Mouse (Mus musculus) neural tube, embryonic 14.5 days (tissue): Measurements from ENCODE around the gene Tbcel. TPM values are rescaled to one million over a fixed set of nuclear protein-coding genes. Genes with fewer than 3 reads are reported as not detected.

Experiments used
- ATAC-seq: fragments of 200-750 bp; cut with Nextera tagmentation; 2 replicates; pipeline ENCODE4 v1.8.0; 2017; ENCODE audit warnings: low read depth, mild to moderate bottlenecking, moderate TSS enrichment, moderate library complexity
- H3K27ac ChIP-seq: fragments of 300-500 bp; sonication (generic); 2 replicates; pipeline ENCODE4 v1.5.1; 2014; ENCODE audit warnings: low read depth, mild to moderate bottlenecking, control low read depth, low read length, moderate library complexity, mixed read lengths
- H3K27me3 ChIP-seq: fragments of 300-500 bp; sonication (generic); 2 replicates; pipeline ENCODE4 v1.6.1; 2014; ENCODE audit warnings: low read length; ENCODE audit not compliant: control insufficient read depth, insufficient read depth
- H3K36me3 ChIP-seq: fragments of 300-500 bp; sonication (generic); 2 replicates; pipeline ENCODE4 v1.6.1; 2014; ENCODE audit warnings: low read length, mixed read lengths; ENCODE audit not compliant: control insufficient read depth, insufficient read depth
- H3K4me1 ChIP-seq: fragments of 300-500 bp; sonication (generic); 2 replicates; pipeline ENCODE4 v1.6.1; 2014; ENCODE audit warnings: low read length; ENCODE audit not compliant: control insufficient read depth, insufficient read depth
- H3K4me2 ChIP-seq: fragments of 300-500 bp; sonication (generic); 2 replicates; pipeline ENCODE4 v1.6.1; 2014; ENCODE audit warnings: mild to moderate bottlenecking, low read depth, low read length, control low read depth
- H3K4me3 ChIP-seq: fragments of 300-500 bp; sonication (generic); 2 replicates; pipeline ENCODE4 v1.5.1; 2014; ENCODE audit warnings: low read depth, low read length, control low read depth, mixed read lengths
- H3K9ac ChIP-seq: fragments of 300-500 bp; sonication (generic); replicated peaks from 2 replicates; pipeline ENCODE4 v1.6.1; 2014; ENCODE audit warnings: low read depth, mild to moderate bottlenecking, control low read depth, low read length, mixed read lengths
- H3K9me3 ChIP-seq: fragments of 300-500 bp; sonication (generic); 2 replicates; pipeline ENCODE4 v1.6.1; 2016; ENCODE audit warnings: low read length; ENCODE audit not compliant: control insufficient read depth
- WGBS: fragments of 180-500 bp; shearing (Covaris S2); extraction: QIAGEN DNeasy Blood & Tissue Kit; methylation state at CpG from one replicate; pipeline ENCODE4 v1.1.7; 2014; 5-methylcytosine and 5-hydroxymethylcytosine counted together
- polyA plus RNA-seq: library from polyadenylated mRNA; unstranded; fragments of >200 nt; fragmentation: Nextera tagmentation; extraction: Ambion mirVana; gene quantifications from 2 replicates; pipeline ENCODE4 v1.2.1, GENCODE M21; 2014

Gene Tbcel
- polyA plus RNA-seq, 1 experiment from 2014 or later = 6.2 TPM

- no peak overlapping the region for H3K27ac ChIP-seq
- WGBS = 91% methylated on average over 7 of the region's 7 CpGs
- ATAC-seq = no peak
Measured at GRCm38 (mm10) chr9:42462585-42463219, 44.9 kb downstream of the Tbcel start.

GRCm38 (mm10) chr9:42461390-42462108, 46.1 kb downstream of the Tbcel start:
- 84% methylated on average over 11 of the region's 11 CpGs for WGBS
- H3K9me3 ChIP-seq = no peaks in the 10 kb centered on the region
- no peaks in the 10 kb centered on the region for H3K27me3 ChIP-seq
- no peaks in the 10 kb centered on the region for H3K36me3 ChIP-seq
- H3K4me3 ChIP-seq = no peak overlapping the region
- no peaks in the 10 kb centered on the region for H3K4me1 ChIP-seq
- H3K9ac ChIP-seq = no peak overlapping the region
- H3K27ac ChIP-seq = no peak overlapping the region
- no peak for ATAC-seq
- no peak overlapping the region for H3K4me2 ChIP-seq

More at GRCm38 (mm10) chr9:42462585-42463219, 44.9 kb downstream of the Tbcel start:
- H3K4me1 ChIP-seq = no peaks in the 10 kb centered on the region
- H3K4me2 ChIP-seq = no peak overlapping the region
- no peak overlapping the region for H3K9ac ChIP-seq
- no peaks in the 10 kb centered on the region for H3K27me3 ChIP-seq
- H3K9me3 ChIP-seq = no peaks in the 10 kb centered on the region
- H3K4me3 ChIP-seq = no peak overlapping the region
- H3K36me3 ChIP-seq = no peaks in the 10 kb centered on the region

GRCm38 (mm10) chr9:42460353-42460752, 47.3 kb downstream of the Tbcel start:
- H3K4me3 ChIP-seq = no peak overlapping the region
- 91% methylated on average over 10 of the region's 10 CpGs for WGBS
- no peak overlapping the region for H3K9ac ChIP-seq
- no peak overlapping the region for H3K27ac ChIP-seq
- no peaks in the 10 kb centered on the region for H3K27me3 ChIP-seq
- H3K4me1 ChIP-seq = no peaks in the 10 kb centered on the region
- H3K9me3 ChIP-seq = no peaks in the 10 kb centered on the region
- ATAC-seq = no peak
- H3K36me3 ChIP-seq = no peaks in the 10 kb centered on the region
- no peak overlapping the region for H3K4me2 ChIP-seq

- Histone ChIP-seq H3K4me3 (no peak overlapping the region), H3K27ac (no peak overlapping the region), H3K9me3 (no peaks in the 10 kb centered on the region), H3K9ac (no peak overlapping the region), H3K4me2 (no peak overlapping the region), H3K4me1 (peaks cover 3% of the 10 kb centered on the region; the same call in 1 of the 2 replicates), H3K27me3 (no peaks in the 10 kb centered on the region), H3K36me3 (no peaks in the 10 kb centered on the region)
- no peak for ATAC-seq
- whole genome bisulfite sequencing = 93% methylated on average over 6 of the region's 6 CpGs
Measured at GRCm38 (mm10) chr9:42459736-42460135, 47.9 kb downstream of the Tbcel start.

GRCm38 (mm10) chr9:42458741-42459515, 48.7 kb downstream of the Tbcel start:
- no peaks in the 10 kb centered on the region for H3K27me3 ChIP-seq
- peaks cover 4% of the 10 kb centered on the region; the same call in 1 of the 2 replicates for H3K4me1 ChIP-seq
- H3K4me3 ChIP-seq = no peak overlapping the region
- no peak overlapping the region for H3K9ac ChIP-seq
- H3K27ac ChIP-seq = no peak overlapping the region
- no peaks in the 10 kb centered on the region for H3K36me3 ChIP-seq
- H3K9me3 ChIP-seq = no peaks in the 10 kb centered on the region
- no peak overlapping the region for H3K4me2 ChIP-seq
- WGBS = 80% methylated on average over 9 of the region's 9 CpGs
- no peak for ATAC-seq

GRCm38 (mm10) chr9:42457501-42457900, 50.1 kb downstream of the Tbcel start:
- ATAC-seq = no peak
- H3K36me3 ChIP-seq = no peaks in the 10 kb centered on the region
- H3K27me3 ChIP-seq = no peaks in the 10 kb centered on the region
- no peaks in the 10 kb centered on the region for H3K9me3 ChIP-seq
- H3K4me3 ChIP-seq = no peak overlapping the region
- H3K27ac ChIP-seq = no peak overlapping the region
- no peak overlapping the region for H3K4me2 ChIP-seq
- peaks cover 6% of the 10 kb centered on the region; the same call in 1 of the 2 replicates for H3K4me1 ChIP-seq
- WGBS = 94% methylated on average over 8 of the region's 8 CpGs
- H3K9ac ChIP-seq = no peak overlapping the region

GRCm38 (mm10) chr9:42454364-42454763, 53.2 kb downstream of the Tbcel start:
- Histone ChIP-seq H3K4me1 (peaks cover 6% of the 10 kb centered on the region; the same call in 1 of the 2 replicates), H3K4me2 (no peak overlapping the region), H3K9me3 (no peaks in the 10 kb centered on the region), H3K27ac (peak overlapping the region; percentile 29), H3K36me3 (peaks cover 10% of the 10 kb centered on the region; the same call in 1 of the 2 replicates), H3K27me3 (no peaks in the 10 kb centered on the region), H3K4me3 (no peak overlapping the region), H3K9ac (no peak overlapping the region)
- ATAC-seq = peak; percentile 87; the same call in 1 of the 2 replicates
- WGBS = 61% methylated on average over 8 of the region's 8 CpGs

GRCm38 (mm10) chr9:42449043-42449442, 58.6 kb downstream of the Tbcel start:
- Histone ChIP-seq H3K9me3 (no peaks in the 10 kb centered on the region), H3K27ac (no peak overlapping the region), H3K4me3 (no peak overlapping the region), H3K36me3 (peaks cover 20% of the 10 kb centered on the region; the same call in 1 of the 2 replicates), H3K4me1 (0 out of 2 replicates have a peak, but pooled peaks cover 9% of the 10 kb centered on the region), H3K27me3 (no peaks in the 10 kb centered on the region), H3K4me2 (no peak overlapping the region), H3K9ac (no peak overlapping the region)
- no peak for ATAC-seq
- WGBS = 94% methylated on average over 6 of the region's 6 CpGs
